Mouse (Mus musculus) liver, adult 2 months (tissue): ENCODE results near the gene Pik3r3.

Experiments
- CTCF ChIP-seq: fragments of 200-500 bp; IDR thresholded peaks from 2 replicates; pipeline ENCODE4 v1.5.1; 2011; ENCODE audit warnings: low read depth, low read length, control low read depth
- POLR2A ChIP-seq: fragments of 200-500 bp; IDR thresholded peaks from 2 replicates; pipeline ENCODE4 v1.6.1; 2011; ENCODE audit warnings: low read length, control low read depth; ENCODE audit not compliant: insufficient read depth; ENCODE audit errors: extremely low read depth

- TF ChIP-seq POLR2A (no peak), CTCF (no peak)
Measured at GRCm38 (mm10) chr4:116193583-116194383, 27.6 kb upstream of the Pik3r3 start.
